ENCODE assay signal across 8 mouse cellular contexts in the genomic region with DNA sequence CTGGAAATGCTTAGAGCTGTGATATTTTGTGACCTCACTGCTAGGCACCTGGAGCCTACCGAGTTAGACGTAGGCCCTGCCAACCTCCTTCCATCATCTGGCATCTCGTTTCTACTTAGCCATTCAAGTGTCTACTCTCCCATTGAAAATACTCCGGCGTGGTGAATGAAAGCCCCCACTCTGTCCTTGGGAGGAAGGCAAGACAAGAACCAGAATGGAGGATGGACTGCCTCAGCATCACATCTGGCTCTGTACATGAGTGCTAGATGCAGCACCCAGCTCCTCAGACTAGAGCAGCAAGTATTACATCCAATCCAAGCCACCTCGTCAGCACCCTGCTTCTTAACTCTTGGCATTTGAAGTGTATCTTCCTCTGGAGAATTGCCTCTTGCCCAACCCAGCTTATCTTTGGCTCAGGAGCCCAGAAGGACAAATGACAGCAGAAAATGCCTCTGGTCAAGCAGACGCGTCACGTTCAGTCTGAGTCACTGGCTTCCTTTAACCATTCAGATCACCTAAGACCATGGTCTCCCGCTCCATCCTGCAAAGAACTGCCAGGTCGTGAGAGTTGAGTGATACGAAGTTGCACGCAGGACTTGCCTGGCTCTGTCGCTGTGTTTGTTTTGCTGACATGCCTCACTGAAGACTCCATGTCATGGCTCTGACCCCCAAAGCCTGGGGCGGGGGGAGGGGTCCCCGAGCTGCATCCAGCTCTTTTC.
DNase-seq lines count a peak whose midpoint lies in the region; ATAC-seq lines count a peak whose summit lies in the region.

No protein-coding gene starts in this region.

- H3K9ac ChIP-seq in heart, embryonic 13.5 days, result no peak overlapping the region
- peak overlapping the region; percentile 39; the same call in 1 of the 2 replicates for H3K9ac ChIP-seq in forebrain, embryonic 11.5 days (ENCODE audit: low read length)
- peak overlapping the region; percentile 59; the same call in 1 of the 2 replicates for H3K9ac ChIP-seq in limb, embryonic 13.5 days

- no peaks in the 10 kb centered on the region for H3K27me3 ChIP-seq in heart, embryonic 13.5 days (replicated peaks)
- H3K27me3 ChIP-seq in forebrain, embryonic 11.5 days (ENCODE audit: control insufficient read depth, insufficient read depth, low read length), result no peaks in the 10 kb centered on the region
- H3K27me3 ChIP-seq in limb, embryonic 13.5 days, result peaks cover 74% of the 10 kb centered on the region

- no peak overlapping the region for H3K27ac ChIP-seq in heart, embryonic 13.5 days (replicated peaks)
- H3K27ac ChIP-seq in forebrain, embryonic 11.5 days (ENCODE audit: low read depth, low read length), result peak overlapping the region; percentile 9; the same call in 1 of the 2 replicates
- H3K27ac ChIP-seq in limb, embryonic 13.5 days, result no peak overlapping the region

- WGBS in heart, embryonic 13.5 days, result 54% methylated on average over 16 of the region's 16 CpGs
- 62% methylated on average over 16 of the region's 16 CpGs for WGBS in forebrain, embryonic 11.5 days
- WGBS in limb, embryonic 13.5 days, result 67% methylated on average over 16 of the region's 16 CpGs

- no peak for ATAC-seq in heart, embryonic 13.5 days (ENCODE audit: extremely low read depth, insufficient number of reproducible peaks, low FRiP score, low TSS enrichment)
- ATAC-seq in forebrain, embryonic 11.5 days (replicated peaks; ENCODE audit: low FRiP score), result no peak; the same call in 1 of the 2 replicates
- no peak for ATAC-seq in limb, embryonic 13.5 days (ENCODE audit: low FRiP score, low read depth)

- H3K9me3 ChIP-seq in heart, embryonic 13.5 days, result no peaks in the 10 kb centered on the region
- no peaks in the 10 kb centered on the region for H3K9me3 ChIP-seq in forebrain, embryonic 11.5 days (ENCODE audit: control insufficient read depth, low read length)
- H3K9me3 ChIP-seq in limb, embryonic 13.5 days, result no peaks in the 10 kb centered on the region

- H3K4me3 ChIP-seq in heart, embryonic 13.5 days, result peak overlapping the region; percentile 41
- H3K4me3 ChIP-seq in forebrain, embryonic 11.5 days (ENCODE audit: low read depth, low read length), result no peak overlapping the region; the same call in 1 of the 2 replicates
- peak overlapping the region; percentile 39 for H3K4me3 ChIP-seq in limb, embryonic 13.5 days

- 0 out of 2 replicates have a peak, but pooled peaks cover 8% of the 10 kb centered on the region for H3K4me1 ChIP-seq in heart, embryonic 13.5 days
- H3K4me1 ChIP-seq in forebrain, embryonic 11.5 days (replicated peaks; ENCODE audit: control insufficient read depth, insufficient read depth, low read length), result peaks cover 9% of the 10 kb centered on the region; the same call in 1 of the 2 replicates
- H3K4me1 ChIP-seq in limb, embryonic 13.5 days, result peaks cover 9% of the 10 kb centered on the region; the same call in 1 of the 2 replicates

- no peaks in the 10 kb centered on the region for H3K36me3 ChIP-seq in heart, embryonic 13.5 days
- no peaks in the 10 kb centered on the region for H3K36me3 ChIP-seq in forebrain, embryonic 11.5 days (ENCODE audit: control insufficient read depth, insufficient read depth, low read length)
- no peaks in the 10 kb centered on the region for H3K36me3 ChIP-seq in limb, embryonic 13.5 days

- DNase-seq in heart, postnatal 14 days, result no peak
- peak; percentile 25 for DNase-seq in Muller cell, postnatal 12 days (ENCODE audit: inconsistent ontology term)
- no peak for DNase-seq in forebrain, embryonic 11.5 days (ENCODE audit: low spot score)
- no peak for DNase-seq in thymus, postnatal 25 days
- no peak for DNase-seq in cerebellum, adult 11-12 months
- DNase-seq in layer of hippocampus, adult 8-10 months (ENCODE audit: low spot score in 2 of 2), result no peak

- intact Hi-C loops in heart, postnatal 14 days (cut with DNase I), result no loop called here

- peak overlapping the region; percentile 65 for H3K4me2 ChIP-seq in heart, embryonic 13.5 days
- H3K4me2 ChIP-seq in forebrain, embryonic 11.5 days (ENCODE audit: low read depth, low read length, severe bottlenecking), result peak overlapping the region; percentile 42; the same call in 1 of the 2 replicates
- peak overlapping the region; percentile 68 for H3K4me2 ChIP-seq in limb, embryonic 13.5 days (replicated peaks)
